Mouse (Mus musculus) E14TG2a.4 (cell line): Measurements from ENCODE around the gene Cnot11.

ENCODE experiments used
- CTCF ChIP-seq: conservative IDR thresholded peaks from 2 replicates; pipeline ENCODE4 v1.5.1; 2014; ENCODE audit warnings: low read length
- NANOG ChIP-seq: IDR thresholded peaks from 2 replicates; pipeline ENCODE4 v1.6.1; 2014; ENCODE audit warnings: borderline replicate concordance, low read length, mixed read lengths

DNA sequence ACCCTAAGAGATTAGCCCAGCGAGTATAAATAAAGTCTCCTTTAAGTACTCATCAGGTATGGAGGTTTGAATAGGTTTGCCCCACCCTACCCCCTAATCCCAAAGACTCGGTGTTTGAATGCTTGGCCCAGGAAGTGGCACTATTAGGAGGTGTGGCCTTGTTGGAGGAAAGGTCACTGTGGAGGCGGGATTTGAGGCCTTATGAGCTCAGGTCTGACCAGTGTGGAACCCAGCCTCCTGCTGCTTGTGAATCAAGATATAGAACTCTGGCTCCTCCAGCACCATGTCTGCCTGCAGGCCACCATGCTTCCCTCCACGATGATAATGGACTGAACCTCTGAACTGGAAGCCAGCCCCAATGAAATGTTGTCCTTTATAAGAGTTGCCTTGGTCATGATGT is 3.8 kb upstream of the Cnot11 start:
- no peak for TF ChIP-seq CTCF
- no peak for TF ChIP-seq NANOG
